Mouse (Mus musculus) spleen, postnatal 4 days (tissue): ENCODE data around the gene Chil5.
"Not testable (repeated sequence)": the region's sequence is repeated elsewhere in the genome, so short reads cannot be mapped to it uniquely, and the experiment has no call there.

ENCODE experiments used
- DNase-seq, 2 experiments: peaks; one replicate each; pipeline ENCODE4 v3.0.0; 2022; ENCODE audit warnings: low spot score in 2 of 2

The Chil5 gene

GRCm38 (mm10) chr3:106032781-106033180 is at the start of gene Chil5:
Chil5 (minus strand) TSS chr3:106032814.
- no peak for DNase-seq

- no peak for DNase-seq
Measured at GRCm38 (mm10) chr3:106074824-106075223, 42.2 kb upstream of the Chil5 start.

DNA sequence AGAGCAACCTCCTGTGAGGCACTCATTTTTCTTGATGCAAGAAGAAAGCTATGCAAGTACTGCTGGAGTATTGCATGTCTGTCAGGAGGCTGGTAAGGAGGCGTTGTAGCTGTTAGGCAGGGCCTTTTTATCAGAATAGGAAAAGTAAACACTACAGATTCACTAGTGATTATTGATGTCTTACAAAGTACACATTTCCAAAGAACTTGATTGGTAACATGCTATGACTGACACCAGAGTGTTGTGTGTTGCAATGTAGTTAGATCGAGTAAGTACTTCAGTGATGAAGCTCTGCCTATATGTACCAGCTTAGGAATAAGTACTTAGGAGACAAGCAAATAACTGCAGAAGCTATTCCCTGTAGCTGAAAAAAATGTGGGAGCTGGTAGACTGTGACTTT is 38.4 kb upstream of the Chil5 start:
- DNase-seq = no peak

- peak; percentile 35 to 73 for DNase-seq
Measured at GRCm38 (mm10) chr3:106067707-106068106, 35.1 kb upstream of the Chil5 start.

DNA sequence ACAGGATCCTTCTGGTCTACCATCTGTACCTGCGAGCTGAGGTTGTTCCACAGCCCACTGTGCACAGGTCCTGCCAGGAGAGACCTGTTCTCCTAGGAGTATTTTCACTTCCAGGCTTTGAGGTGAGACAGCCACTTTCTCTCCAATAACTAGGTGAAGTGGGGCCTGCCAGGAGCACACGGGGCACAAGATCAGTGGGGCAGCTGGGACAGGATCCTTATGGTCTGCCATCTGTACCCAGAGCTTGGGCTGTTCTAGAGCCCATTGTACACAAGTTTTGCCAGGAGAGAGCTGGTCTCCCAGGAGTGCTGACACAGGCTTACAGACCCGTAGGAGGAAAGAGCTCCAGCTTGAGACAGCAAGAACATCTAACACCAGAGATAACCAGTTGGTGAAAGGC is 25.4 kb upstream of the Chil5 start:
- DNase-seq = no peak

DNA sequence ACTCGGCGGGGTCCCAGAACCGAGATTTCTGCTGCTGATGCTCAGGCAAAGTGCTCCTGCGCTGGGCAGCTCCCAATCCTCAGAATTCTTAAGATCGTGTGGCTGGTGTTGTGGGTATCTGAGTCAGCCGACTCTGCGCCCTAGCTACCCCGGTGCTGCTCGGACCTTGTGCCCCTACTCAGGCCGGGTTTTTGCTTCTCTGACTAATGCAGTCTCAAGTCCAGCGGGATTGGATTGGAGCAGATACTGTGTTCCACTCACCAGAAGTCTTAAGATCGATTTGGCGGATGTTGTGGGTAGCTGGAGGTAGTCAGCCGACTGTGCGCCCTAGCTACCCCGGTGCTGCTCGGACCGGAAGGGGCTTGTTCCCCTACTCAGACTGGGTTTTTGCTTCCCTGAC is 19.3 kb upstream of the Chil5 start:
- DNase-seq = no peak

DNA sequence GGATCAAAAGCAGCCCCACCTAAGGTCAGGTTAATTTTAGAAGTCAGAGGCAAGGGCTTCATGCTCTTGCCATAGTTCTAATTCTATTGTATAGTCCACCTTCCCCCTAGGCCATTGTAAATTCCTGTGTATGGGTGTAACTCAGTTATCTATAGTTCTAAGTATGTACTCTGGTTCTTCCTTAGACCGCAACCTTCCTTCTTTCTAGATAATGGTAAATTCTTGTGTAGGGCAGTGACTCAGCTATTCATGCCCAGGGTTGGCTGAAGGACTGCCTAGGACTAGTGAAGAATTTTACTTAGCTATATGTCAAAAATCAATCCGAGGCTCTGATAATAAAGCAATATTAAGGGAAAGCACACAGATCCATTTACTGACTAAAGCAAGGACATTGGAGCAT is 7.7 kb upstream of the Chil5 start:
- no peak for DNase-seq

GRCm38 (mm10) chr3:106024135-106024534 is 8.5 kb downstream of the Chil5 start:
- no peak for DNase-seq

DNA sequence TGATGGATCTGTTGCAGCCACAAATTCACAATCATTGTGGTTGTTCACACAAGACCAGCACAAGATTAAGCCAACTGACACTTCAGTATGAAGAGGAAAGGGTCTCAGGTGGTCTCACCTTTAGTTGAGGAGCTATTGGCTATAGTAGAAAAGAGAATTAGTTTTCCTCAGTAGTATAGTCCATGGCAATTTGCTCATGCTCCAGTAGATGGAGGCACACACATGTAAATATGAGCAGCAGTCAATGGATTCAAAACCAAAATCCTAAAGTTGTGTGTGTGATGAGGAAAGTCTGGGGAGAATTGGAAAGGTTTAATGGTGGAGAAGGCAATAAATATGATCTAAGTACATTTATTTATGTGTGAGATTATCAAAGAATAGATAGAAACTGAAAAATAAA is 10.8 kb downstream of the Chil5 start:
- no peak for DNase-seq

- DNase-seq = no peak
Measured at GRCm38 (mm10) chr3:106014546-106014945, 18.1 kb downstream of the Chil5 start, which contains the start of gene Pifo. Pifo (minus strand) TSS chr3:106014646.

DNA sequence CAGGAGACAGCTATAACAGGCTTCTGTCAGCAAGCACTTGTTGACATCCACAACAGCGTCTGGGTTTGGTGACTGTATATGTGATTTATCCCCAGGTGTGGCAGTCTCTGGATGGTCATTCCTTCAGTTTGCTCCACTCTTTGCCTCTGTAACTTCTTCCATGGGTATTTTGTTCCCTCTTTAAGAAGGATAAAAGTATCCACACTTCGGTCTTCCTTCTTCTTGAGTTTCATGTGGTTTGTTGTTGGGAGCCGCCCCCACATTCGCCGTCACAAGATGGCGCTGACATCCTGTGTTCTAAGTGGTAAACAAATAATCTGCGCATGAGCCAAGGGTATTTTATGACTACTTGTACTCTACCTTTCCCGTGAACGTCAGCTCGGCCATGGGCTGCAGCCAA is 29.3 kb downstream of the Chil5 start:
- DNase-seq = not testable (repeated sequence)

DNA sequence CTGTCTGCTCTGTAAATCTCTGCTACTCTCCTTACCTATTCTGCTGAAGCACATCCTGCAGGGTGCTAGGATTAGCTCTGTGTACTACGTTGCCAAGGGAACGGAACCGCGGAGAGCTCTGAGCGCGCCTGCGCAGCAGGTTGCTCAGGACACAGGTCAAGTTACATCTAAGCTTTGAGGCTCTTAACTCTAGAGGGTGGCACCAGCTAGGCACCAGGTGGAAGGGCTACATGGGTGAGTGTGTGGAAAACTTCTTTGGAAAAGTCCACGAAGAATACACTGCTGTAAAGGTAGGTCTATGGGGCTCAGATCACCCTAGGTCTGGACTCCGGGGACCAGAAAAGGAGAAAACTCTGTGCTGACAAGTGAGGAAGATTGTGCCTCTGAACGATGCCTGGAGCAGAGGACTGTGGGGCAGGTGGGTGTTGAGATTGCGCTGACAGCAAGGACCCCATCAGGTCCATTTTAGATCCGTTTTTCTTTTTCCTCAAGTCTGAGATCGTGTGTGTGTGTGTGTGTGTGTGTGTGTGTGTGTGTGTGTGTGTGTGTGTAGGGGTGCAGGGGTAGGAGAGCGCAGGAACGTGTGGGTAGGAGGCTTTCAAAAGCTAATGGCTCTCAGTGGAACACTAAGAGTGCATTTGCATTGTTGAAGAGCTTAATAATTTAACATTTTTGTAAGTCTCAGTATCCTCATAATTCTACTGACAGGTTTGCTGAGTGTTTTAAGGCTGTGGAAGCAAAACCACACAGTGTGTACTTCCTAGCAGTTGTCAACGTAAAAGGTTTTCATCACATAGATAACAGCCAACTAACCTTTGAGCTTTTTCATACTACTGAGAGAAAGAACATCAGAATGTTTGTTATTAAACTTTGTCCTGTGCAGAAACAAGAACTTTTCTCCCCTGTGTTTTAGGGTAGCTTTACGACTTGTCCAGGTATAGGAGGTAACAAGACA is 30.9 kb downstream of the Chil5 start:
- no peak for DNase-seq

DNA sequence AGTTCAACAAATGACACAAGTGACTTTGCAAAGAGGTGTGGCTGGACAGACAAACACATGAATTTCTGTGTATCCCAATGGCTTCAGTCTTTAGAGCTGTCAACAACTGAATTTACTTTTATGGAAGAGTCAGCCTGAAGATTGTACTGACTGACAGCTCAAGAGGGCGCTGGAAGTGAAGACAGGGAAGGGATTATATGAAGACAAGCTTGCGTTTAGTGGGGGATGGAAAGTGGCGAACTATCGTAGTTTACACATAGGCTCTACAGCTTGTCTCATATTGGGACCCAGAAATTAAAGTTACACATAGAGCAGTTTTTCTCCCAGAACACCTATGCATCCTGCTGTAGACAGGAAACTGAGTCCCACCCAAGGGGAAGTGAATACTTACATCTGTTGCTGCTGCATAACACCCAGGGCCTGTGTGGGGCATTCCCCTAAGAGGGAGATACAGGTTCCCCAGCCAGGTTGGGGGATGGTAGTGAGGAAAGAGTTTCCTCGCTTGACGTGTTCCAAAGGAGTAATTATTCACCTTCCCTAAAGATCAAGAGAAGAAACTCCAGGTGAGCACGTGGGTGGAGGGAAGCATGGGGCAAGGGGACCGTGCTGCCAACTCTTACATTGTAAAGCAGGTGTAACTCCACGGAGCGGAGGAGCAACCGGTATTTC is 31.8 kb downstream of the Chil5 start:
- DNase-seq = no peak

GRCm38 (mm10) chr3:105994730-105995129 is 37.9 kb downstream of the Chil5 start:
- DNase-seq = no peak

DNA sequence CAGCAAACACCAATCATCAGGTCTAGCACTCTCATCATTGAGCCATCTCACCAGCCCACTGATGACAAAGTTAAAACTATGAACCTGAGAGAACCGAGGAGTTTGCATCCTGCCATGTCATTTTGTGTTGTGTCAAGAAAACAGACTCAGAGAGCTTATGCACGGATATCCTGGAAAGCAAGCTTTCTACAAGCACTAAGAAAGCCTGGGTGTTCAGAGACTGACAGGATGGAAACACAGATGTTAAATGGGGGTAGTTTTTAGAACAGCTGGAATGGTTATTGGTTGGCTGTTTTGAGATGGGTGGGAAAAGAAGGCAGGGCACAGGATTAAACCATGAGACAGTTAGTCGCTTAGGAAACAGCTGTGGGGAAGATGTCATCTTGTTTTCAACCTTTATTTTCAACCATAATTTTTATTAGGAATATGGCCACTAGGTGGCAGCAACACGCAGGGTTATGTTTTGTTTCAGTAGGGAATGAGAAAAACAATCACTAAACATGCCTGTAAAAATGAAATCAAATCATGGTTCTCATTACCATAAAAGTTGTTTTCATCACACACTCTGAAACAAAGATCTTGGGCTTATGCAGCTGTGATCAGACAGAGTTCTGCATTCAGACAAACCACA is 40.8 kb downstream of the Chil5 start:
- DNase-seq = peak; percentile 37 to 78

DNA sequence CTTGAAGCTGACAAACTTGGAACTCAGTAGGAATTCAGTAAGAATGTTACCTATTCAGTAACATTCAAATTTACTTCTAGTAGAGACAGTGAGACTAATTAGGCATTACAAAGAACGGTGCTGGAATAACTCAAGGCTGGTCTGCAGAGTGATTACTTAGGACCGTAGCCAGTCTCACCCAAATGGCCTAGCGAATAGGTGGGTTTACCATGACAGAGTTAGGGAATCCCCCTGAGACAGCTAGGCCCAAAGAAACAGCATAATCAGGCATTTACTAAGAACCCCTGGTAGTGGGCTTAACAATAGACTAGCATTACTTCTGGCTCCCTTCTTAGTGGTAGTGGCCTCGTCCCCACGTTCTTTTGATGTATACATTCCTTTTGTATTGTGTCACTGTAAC is 43.0 kb downstream of the Chil5 start:
- DNase-seq = not testable (repeated sequence)

- no peak for DNase-seq
Measured at GRCm38 (mm10) chr3:105974174-105974573, 58.4 kb downstream of the Chil5 start.

GRCm38 (mm10) chr3:105973411-105973810 is 59.2 kb downstream of the Chil5 start, which contains the start of gene Ovgp1:
Ovgp1 (plus strand) TSS chr3:105973711.
- DNase-seq = no peak

GRCm38 (mm10) chr3:105971831-105972446 is 60.7 kb downstream of the Chil5 start:
- DNase-seq = no peak
